Mouse (Mus musculus): ENCODE data around the gene Med13l. TPM values are rescaled to one million over a fixed set of nuclear protein-coding genes. Genes with fewer than 3 reads are reported as not detected.

Gene Med13l
- polyA plus RNA-seq, 1 experiment from 2014 or later: 14.9 TPM

- H3K9me3 ChIP-seq (ENCODE audit: control insufficient read depth, low read length): no peaks in the 10 kb centered on the region
- H3K27me3 ChIP-seq (replicated peaks; ENCODE audit: control insufficient read depth, insufficient read depth, low read length): no peaks in the 10 kb centered on the region
- no peak overlapping the region for H3K27ac ChIP-seq (ENCODE audit: low read depth)
- DNase-seq (ENCODE audit: low spot score) (no peak), ATAC-seq (replicated peaks; ENCODE audit: low FRiP score, low TSS enrichment, low read depth) (no peak)
- no peak overlapping the region for H3K4me2 ChIP-seq (ENCODE audit: low read length)
- H3K36me3 ChIP-seq (ENCODE audit: control insufficient read depth, insufficient read depth, low read length): no peaks in the 10 kb centered on the region
- 8% methylated on average over 2 of the region's 2 CpGs for WGBS
- peaks cover 37% of the 10 kb centered on the region for H3K4me1 ChIP-seq (replicated peaks; ENCODE audit: control insufficient read depth, insufficient read depth, low read length)
- H3K4me3 ChIP-seq (ENCODE audit: low read depth, low read length): no peak overlapping the region
- no peak overlapping the region for H3K9ac ChIP-seq (ENCODE audit: low read length)
These were observed 108.5 kb downstream of the Med13l start for GRCm38 (mm10) chr5:118668931-118669330.

- H3K27ac ChIP-seq (ENCODE audit: low read depth): no peak overlapping the region
- peaks cover 44% of the 10 kb centered on the region for H3K4me1 ChIP-seq (replicated peaks; ENCODE audit: control insufficient read depth, insufficient read depth, low read length)
- H3K9me3 ChIP-seq (ENCODE audit: control insufficient read depth, low read length): no peaks in the 10 kb centered on the region
- ATAC-seq (replicated peaks; ENCODE audit: low FRiP score, low TSS enrichment, low read depth): no peak
- no peaks in the 10 kb centered on the region for H3K27me3 ChIP-seq (replicated peaks; ENCODE audit: control insufficient read depth, insufficient read depth, low read length)
- H3K4me2 ChIP-seq (ENCODE audit: low read length): no peak overlapping the region
- H3K36me3 ChIP-seq (ENCODE audit: control insufficient read depth, insufficient read depth, low read length): no peaks in the 10 kb centered on the region
- no peak overlapping the region for H3K9ac ChIP-seq (ENCODE audit: low read length)
- no peak for DNase-seq (ENCODE audit: low spot score)
- H3K4me3 ChIP-seq (ENCODE audit: low read depth, low read length): no peak overlapping the region
These were observed 111.6 kb downstream of the Med13l start for GRCm38 (mm10) chr5:118672111-118672510.

DNA sequence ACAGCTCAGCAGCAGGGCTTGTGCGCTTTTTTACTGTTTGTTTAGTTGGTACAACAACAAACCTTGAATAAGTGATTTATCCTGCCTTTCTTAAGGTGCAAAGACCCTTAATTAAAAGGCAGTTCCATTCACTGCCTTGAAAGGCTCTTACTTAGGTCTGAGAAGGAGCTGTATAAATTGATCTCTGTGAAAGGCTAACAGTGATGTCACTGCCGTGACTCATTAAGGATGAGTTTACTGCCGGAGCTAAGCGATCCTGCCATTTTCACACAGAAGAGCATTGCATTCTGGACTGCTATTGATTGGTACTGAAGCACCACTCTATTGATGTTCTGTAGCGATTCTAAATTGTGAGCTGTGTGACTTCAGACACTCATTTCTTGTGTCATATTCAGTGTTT lies 113.4 kb downstream of the Med13l start:
- DNase-seq (ENCODE audit: low spot score) (no peak), ATAC-seq (replicated peaks; ENCODE audit: low FRiP score, low TSS enrichment, low read depth) (no peak)
- no peak overlapping the region for H3K4me3 ChIP-seq (ENCODE audit: low read depth, low read length)
- H3K27me3 ChIP-seq (replicated peaks; ENCODE audit: control insufficient read depth, insufficient read depth, low read length): no peaks in the 10 kb centered on the region
- no peak overlapping the region for H3K9ac ChIP-seq (ENCODE audit: low read length)
- 0 out of 2 replicates have a peak overlapping the region, but pooled peaks have one; percentile 11 for H3K27ac ChIP-seq (ENCODE audit: low read depth)
- no peak overlapping the region for H3K4me2 ChIP-seq (ENCODE audit: low read length)
- H3K9me3 ChIP-seq (ENCODE audit: control insufficient read depth, low read length): no peaks in the 10 kb centered on the region
- peaks cover 38% of the 10 kb centered on the region for H3K4me1 ChIP-seq (replicated peaks; ENCODE audit: control insufficient read depth, insufficient read depth, low read length)
- no peaks in the 10 kb centered on the region for H3K36me3 ChIP-seq (ENCODE audit: control insufficient read depth, insufficient read depth, low read length)
- WGBS: 42% methylated on average over 5 of the region's 5 CpGs

GRCm38 (mm10) chr5:118674321-118674720 lies 113.8 kb downstream of the Med13l start:
- H3K4me1 ChIP-seq (replicated peaks; ENCODE audit: control insufficient read depth, insufficient read depth, low read length): peaks cover 40% of the 10 kb centered on the region
- H3K27ac ChIP-seq (ENCODE audit: low read depth): no peak overlapping the region
- WGBS: 36% methylated on average over 3 of the region's 3 CpGs
- H3K27me3 ChIP-seq (replicated peaks; ENCODE audit: control insufficient read depth, insufficient read depth, low read length): no peaks in the 10 kb centered on the region
- no peak overlapping the region for H3K4me3 ChIP-seq (ENCODE audit: low read depth, low read length)
- ATAC-seq (replicated peaks; ENCODE audit: low FRiP score, low TSS enrichment, low read depth) (no peak; the same call in 1 of the 2 replicates), DNase-seq (ENCODE audit: low spot score) (no peak)
- H3K4me2 ChIP-seq (ENCODE audit: low read length): no peak overlapping the region
- H3K9ac ChIP-seq (ENCODE audit: low read length): no peak overlapping the region
- no peaks in the 10 kb centered on the region for H3K9me3 ChIP-seq (ENCODE audit: control insufficient read depth, low read length)
- H3K36me3 ChIP-seq (ENCODE audit: control insufficient read depth, insufficient read depth, low read length): no peaks in the 10 kb centered on the region

DNA sequence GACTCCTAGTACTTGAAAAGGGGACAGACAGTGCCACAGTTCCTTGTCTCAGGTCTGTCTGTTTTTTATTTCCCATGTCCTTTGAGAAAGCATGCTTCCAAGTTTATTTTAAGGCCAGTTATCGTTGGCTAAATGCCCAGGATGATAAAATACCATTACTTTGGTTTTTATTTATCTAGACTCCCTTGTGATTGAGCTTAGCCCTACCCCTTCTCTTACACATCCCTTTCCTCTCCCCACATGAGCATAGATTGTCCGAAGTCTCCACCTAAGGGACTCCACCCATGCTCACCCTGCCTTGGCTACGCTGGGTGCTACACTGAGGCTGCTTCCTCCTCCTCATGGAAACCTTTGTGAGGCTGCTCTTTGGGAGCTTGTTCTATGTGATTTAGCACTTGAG lies 115.2 kb downstream of the Med13l start:
- H3K27me3 ChIP-seq (replicated peaks; ENCODE audit: control insufficient read depth, insufficient read depth, low read length): no peaks in the 10 kb centered on the region
- 0 out of 2 replicates have a peak, but pooled peaks cover 4% of the 10 kb centered on the region for H3K36me3 ChIP-seq (ENCODE audit: control insufficient read depth, insufficient read depth, low read length)
- no peak overlapping the region for H3K4me2 ChIP-seq (ENCODE audit: low read length)
- H3K27ac ChIP-seq (ENCODE audit: low read depth): no peak overlapping the region
- no peak overlapping the region for H3K9ac ChIP-seq (ENCODE audit: low read length)
- DNase-seq (ENCODE audit: low spot score): no peak
- ATAC-seq (replicated peaks; ENCODE audit: low FRiP score, low TSS enrichment, low read depth): no peak
- 40% methylated on average over 3 of the region's 3 CpGs for WGBS
- H3K4me1 ChIP-seq (replicated peaks; ENCODE audit: control insufficient read depth, insufficient read depth, low read length): peaks cover 42% of the 10 kb centered on the region
- H3K9me3 ChIP-seq (ENCODE audit: control insufficient read depth, low read length): no peaks in the 10 kb centered on the region
- H3K4me3 ChIP-seq (ENCODE audit: low read depth, low read length): no peak overlapping the region

- WGBS: 81% methylated on average over 8 of the region's 8 CpGs
- H3K9me3 ChIP-seq (ENCODE audit: control insufficient read depth, low read length): no peaks in the 10 kb centered on the region
- 0 out of 2 replicates have a peak, but pooled peaks cover 10% of the 10 kb centered on the region for H3K36me3 ChIP-seq (ENCODE audit: control insufficient read depth, insufficient read depth, low read length)
These were observed 115.9 kb downstream of the Med13l start for GRCm38 (mm10) chr5:118676151-118676918.

DNA sequence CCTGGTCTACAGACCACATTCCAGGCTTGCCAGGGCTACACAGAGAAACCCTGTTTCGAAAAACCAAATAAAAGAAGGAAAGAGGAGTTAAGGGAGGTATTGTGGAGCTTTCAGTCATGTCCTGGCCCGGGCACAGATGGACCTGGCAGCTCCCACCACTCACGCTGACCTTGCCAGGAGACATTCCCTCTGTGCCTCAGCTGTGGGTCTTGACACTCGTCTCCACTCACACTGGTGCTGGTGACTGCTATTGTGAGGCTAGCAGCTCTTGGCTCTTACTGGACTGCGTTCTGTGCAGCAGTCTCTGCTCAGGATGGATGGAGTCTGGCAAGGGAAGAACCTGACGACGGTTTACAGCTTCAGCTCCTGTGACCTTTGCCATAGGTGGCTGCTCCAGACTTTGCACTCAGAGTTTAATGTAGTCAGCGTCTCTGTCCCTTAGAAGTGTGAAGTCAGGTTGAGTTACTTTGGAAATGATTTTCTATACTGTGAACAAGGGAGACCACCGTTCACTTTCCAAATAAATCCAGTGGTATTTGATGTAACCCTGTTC lies 118.9 kb downstream of the Med13l start:
- no peak for ATAC-seq (replicated peaks; ENCODE audit: low FRiP score, low TSS enrichment, low read depth)
- Histone ChIP-seq H3K27me3 (replicated peaks; ENCODE audit: control insufficient read depth, insufficient read depth, low read length) (no peaks in the 10 kb centered on the region), H3K9me3 (ENCODE audit: control insufficient read depth, low read length) (no peaks in the 10 kb centered on the region), H3K27ac (ENCODE audit: low read depth) (peak overlapping the region; percentile 3; the same call in 1 of the 2 replicates), H3K36me3 (ENCODE audit: control insufficient read depth, insufficient read depth, low read length) (0 out of 2 replicates have a peak, but pooled peaks cover 19% of the 10 kb centered on the region), H3K9ac (ENCODE audit: low read length) (no peak overlapping the region), H3K4me1 (replicated peaks; ENCODE audit: control insufficient read depth, insufficient read depth, low read length) (peaks cover 23% of the 10 kb centered on the region), H3K4me3 (ENCODE audit: low read depth, low read length) (no peak overlapping the region), H3K4me2 (ENCODE audit: low read length) (no peak overlapping the region)
- DNase-seq (ENCODE audit: low spot score): no peak
- 57% methylated on average over 9 of the region's 9 CpGs for WGBS

More at GRCm38 (mm10) chr5:118676151-118676918, 115.9 kb downstream of the Med13l start:
- ATAC-seq (replicated peaks; ENCODE audit: low FRiP score, low TSS enrichment, low read depth) (no peak), DNase-seq (ENCODE audit: low spot score) (no peak)
- no peak overlapping the region for H3K27ac ChIP-seq (ENCODE audit: low read depth)
- H3K27me3 ChIP-seq (replicated peaks; ENCODE audit: control insufficient read depth, insufficient read depth, low read length): no peaks in the 10 kb centered on the region
- H3K4me2 ChIP-seq (ENCODE audit: low read length): no peak overlapping the region
- peaks cover 42% of the 10 kb centered on the region for H3K4me1 ChIP-seq (replicated peaks; ENCODE audit: control insufficient read depth, insufficient read depth, low read length)
- no peak overlapping the region for H3K9ac ChIP-seq (ENCODE audit: low read length)
- no peak overlapping the region for H3K4me3 ChIP-seq (ENCODE audit: low read depth, low read length)

DNA sequence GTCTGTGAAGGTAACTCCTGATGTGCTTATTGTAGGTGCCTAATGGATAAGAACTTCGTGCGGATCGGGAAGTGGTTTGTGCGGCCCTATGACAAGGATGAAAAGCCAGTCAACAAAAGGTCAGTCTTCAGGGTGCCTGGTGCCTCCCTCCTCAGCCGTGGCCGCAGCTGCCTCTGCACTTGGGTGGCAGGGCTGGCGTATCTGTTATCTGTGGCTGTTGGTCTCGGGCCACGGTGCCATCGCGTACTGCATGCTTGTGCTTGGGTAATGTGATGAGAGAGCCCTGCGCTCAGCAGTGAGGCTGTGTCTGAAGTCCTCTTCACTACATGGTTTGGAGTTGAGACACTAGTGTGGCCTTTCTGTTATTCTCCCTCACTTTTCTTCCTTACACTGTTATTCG lies 120.4 kb downstream of the Med13l start:
- H3K27ac ChIP-seq (ENCODE audit: low read depth): no peak overlapping the region
- H3K4me1 ChIP-seq (replicated peaks; ENCODE audit: control insufficient read depth, insufficient read depth, low read length): peaks cover 10% of the 10 kb centered on the region
- H3K4me3 ChIP-seq (ENCODE audit: low read depth, low read length): no peak overlapping the region
- ATAC-seq (replicated peaks; ENCODE audit: low FRiP score, low TSS enrichment, low read depth) (no peak), DNase-seq (ENCODE audit: low spot score) (no peak)
- H3K9ac ChIP-seq (ENCODE audit: low read length): no peak overlapping the region
- no peak overlapping the region for H3K4me2 ChIP-seq (ENCODE audit: low read length)
- 89% methylated on average over 13 of the region's 13 CpGs for WGBS
- no peaks in the 10 kb centered on the region for H3K9me3 ChIP-seq (ENCODE audit: control insufficient read depth, low read length)
- no peaks in the 10 kb centered on the region for H3K27me3 ChIP-seq (replicated peaks; ENCODE audit: control insufficient read depth, insufficient read depth, low read length)
- H3K36me3 ChIP-seq (ENCODE audit: control insufficient read depth, insufficient read depth, low read length): 0 out of 2 replicates have a peak, but pooled peaks cover 19% of the 10 kb centered on the region
